Mouse (Mus musculus) yolk sac, embryonic 10.5 days (tissue): Measurements from ENCODE around the gene Dram1.

Experiments
- DNase-seq: peaks from one replicate; pipeline ENCODE4 v3.0.0-alpha.2; 2017; ENCODE audit warnings: low spot score

The Dram1 gene

GRCm38 (mm10) chr10:88351411-88352103, 27.3 kb downstream of the Dram1 start:
- DNase-seq, result no peak

GRCm38 (mm10) chr10:88350687-88351086, 28.2 kb downstream of the Dram1 start:
- DNase-seq, result no peak

DNA sequence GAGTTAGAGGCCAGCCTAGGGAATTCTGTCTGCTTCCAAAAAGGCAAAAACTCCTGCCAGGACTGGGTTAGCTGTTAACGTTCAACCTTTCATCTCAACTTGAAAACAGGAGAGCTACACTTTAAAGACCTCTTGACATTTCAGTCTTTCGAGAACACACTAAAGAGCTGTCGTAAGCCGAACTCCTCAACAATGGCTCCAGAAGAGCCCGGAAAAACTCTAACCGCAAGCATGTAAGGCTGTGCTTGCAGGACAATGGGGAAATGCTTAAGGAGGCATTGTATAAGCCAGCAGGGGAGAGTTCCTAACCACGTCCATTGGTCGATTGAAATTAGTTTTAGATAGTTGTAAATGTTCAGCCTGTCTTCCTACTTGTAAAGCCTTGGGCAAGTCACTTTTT, 29.1 kb downstream of the Dram1 start:
- no peak for DNase-seq

DNA sequence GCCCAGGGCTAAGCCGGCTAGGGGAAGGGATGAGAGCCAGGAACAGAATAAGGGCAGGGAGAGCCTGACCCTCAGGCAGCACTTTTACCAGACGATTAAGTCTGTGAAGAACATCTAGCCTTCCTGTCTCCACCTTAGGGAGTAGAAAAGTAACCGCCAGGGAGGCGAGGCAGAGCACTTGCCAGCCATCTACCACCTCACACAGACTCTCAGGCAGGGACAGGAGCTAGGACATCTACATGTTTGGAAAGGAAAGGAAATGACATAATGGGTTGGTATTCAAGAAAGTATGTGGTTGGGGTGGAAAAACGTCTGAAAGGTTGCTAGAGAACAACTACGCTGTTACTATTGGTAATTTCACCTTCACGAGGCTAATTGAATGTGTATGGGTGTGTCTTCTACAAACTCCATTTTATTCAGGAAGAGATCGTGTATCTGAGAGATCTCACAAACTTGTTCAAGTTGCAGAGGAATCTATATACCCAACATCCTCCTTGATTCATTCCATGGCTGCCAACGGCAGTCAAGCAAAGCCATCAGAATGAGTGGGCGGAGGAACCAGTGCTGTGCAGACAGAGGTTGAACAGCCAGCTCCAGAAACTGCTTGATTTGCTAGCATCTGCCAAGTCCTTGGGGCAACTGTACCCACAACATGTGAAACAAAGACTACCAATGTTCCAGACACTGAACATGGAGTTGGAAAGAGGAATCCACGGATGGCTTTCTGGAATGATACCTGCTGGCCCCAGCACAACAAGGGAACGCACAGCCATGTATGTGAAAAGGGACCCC, 32.2 kb downstream of the Dram1 start:
- DNase-seq, result no peak

DNA sequence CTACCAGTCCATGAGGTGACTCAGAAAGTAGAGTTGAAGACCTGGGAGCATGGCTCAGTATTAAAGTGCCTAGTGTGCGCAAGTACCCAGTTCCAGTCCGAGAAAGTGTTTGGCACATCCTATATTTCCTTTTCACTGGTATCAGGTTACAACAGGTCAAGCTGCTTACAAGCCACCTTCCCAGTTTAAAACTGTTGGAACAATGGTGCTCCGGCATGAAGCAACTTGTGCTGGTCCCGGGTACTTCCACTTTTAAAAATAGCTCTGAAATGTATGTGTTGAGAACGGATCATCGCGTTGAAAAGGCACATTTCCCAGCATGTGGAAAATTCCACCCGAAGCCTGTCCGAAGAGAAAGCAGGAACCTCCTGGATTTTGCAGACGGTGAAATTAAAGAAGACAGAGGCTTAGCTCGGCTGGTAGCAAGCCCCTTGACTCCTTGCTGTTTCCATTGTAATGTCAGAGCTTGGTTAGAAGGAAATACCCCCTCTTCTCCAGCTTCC, 32.9 kb downstream of the Dram1 start:
- DNase-seq, result no peak

DNA sequence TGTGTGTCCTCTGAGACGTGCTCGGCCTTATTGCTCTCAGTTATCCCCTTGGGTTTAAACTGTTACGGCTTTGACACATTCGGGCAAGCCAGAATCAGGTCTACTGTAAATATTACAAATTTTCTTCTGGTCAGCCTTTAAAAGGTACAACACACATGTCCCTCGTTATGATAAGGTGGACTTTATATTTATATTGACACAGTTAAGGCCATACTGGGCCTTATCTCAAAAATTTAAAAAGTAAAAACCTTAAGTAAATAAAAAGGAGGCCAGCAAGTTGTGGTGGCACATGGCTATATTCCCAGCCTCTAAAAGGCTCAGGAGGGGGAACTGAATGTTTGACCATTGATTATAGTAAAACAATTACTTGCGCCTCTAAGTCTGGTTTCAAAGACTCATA, 37.5 kb downstream of the Dram1 start:
- no peak for DNase-seq

DNA sequence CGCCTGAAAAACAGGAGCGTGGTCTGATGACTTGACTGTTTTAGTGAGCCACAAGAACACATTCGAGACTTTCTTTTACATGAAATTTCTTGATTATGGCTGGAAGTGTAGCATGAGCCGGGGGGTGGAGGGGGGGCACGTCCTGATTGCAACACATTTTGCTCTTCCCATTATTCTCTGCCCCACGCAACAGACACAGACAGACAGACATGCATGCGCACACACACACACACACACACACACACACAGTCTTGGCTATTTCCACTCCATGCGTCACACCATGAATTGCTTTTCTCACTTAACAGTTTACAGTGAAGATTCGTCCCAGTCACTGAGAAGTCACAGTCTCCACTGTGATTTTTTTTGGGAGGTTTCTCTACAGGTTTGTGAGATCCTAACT, 38.2 kb downstream of the Dram1 start:
- DNase-seq, result no peak

DNA sequence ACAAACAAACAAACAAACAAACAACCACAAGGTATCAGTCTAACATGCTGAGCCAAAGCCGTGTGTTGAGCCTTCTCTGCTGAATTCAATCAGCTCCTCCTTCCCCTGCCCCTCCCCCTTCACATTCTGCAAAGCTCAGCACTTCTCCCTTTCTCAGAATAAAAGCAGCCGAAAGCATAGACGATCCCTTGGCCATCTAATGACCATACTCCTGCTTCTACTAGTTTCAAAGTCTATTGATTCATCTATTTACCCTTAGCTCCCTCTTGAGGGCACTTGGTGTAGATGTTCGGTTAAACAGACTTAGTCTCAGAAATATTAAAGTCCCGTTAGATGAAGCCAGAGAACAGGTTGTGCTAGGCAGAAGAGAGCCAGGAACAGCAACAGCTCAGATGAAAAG, 48.2 kb downstream of the Dram1 start:
- DNase-seq, result no peak

DNA sequence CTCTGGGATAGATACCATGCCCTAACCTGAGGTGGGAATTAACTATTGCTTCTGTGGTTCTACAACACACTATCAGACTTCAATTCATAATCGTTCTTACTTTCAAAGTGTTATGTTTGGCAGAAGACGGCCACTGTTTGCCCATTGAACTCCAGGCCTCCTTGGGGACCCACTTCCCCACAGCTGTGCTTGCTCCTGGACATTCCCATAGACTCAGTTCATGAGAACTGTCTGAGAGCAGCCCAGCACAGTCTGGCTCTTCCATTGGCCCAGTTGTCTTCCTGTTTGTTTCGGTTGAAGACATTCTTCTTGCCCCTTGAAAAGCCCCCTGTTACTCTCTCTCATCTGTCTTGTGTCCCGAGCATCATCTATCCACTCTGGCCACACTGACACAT, 50.8 kb downstream of the Dram1 start:
- DNase-seq, result no peak

DNA sequence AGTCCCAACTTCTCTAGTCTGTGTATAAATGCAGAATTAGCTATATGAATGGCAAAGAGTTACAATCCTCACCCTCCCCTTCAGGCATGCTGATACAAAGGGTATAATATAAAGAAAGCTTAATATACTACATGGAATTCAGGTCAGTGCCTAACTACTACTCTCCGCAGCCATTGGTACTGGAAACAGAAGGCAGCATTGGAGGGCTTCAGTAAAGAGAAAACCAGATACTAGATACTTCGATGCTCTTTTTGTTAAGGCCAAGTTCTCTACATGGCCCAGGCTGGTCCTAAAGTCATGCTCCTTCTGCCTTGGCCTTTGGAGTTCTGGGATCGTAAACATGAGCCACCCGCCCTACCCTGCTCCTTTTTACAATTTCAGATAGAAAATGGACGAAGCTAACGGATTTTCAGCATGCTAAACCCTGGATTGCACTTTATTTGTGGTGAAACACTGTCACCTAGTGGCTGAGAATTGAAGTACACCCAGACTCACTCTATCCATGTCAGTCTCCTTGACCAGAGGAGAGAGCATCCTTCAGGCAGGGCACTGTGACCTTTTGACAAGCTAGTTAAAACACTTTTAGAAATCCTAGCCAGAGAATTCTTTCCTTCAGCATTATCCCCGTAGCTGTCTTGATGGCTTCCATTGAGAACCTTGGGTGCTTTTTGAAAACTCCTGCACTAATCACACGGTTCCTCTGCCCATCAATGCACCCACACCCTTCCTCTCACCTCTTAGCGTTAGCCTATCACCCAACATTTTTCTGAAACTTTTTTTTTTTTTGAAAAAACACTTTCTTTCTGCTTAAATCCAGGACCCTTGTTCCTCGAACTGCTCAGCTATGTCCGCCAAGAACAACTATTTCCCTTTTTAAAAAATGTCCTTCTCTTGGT, 51.5 kb downstream of the Dram1 start:
- DNase-seq, result peak; percentile 55

GRCm38 (mm10) chr10:88321739-88322138, 57.1 kb downstream of the Dram1 start:
- no peak for DNase-seq

GRCm38 (mm10) chr10:88320714-88321416, 58.0 kb downstream of the Dram1 start:
- peak; percentile 29 for DNase-seq

DNA sequence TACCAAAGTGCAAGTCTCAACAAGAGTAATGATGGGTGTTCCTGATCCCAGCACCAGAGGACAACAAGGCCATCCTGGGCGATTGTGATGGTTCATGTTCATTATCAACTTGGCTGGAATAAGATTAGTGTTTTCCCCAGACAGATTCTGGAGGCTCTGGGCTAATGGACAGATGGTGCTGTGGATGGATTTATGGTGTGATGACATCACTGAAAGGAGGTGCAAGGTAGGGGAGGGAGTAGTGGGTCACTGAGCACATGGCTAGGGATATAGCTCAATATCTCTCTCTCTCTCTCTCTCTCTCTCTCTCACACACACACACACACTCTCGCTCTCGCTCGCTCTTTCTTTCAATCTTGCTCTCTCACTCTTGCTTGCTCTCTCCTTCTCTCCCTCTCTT, 60.7 kb downstream of the Dram1 start:
- no peak for DNase-seq

- DNase-seq, result no peak
Observed at GRCm38 (mm10) chr10:88317151-88317550, 61.7 kb downstream of the Dram1 start.

DNA sequence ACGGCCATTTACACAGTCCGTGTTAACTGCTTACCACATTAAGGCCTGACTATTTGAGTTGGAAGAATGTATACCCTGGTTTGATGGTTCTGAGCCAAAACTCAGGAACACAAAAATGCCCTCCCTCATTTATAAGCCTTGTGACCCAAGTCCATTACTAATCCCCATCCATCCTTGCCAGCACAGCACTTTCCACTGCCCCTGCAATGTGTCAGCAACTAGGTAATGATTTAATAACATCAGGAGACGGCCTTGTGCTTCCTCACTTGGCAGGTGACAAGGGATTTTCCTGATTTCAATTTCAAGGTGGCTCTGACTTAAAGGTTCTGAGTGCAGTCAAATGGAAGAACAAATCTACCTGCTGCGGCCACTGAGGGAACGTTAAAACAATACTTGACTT, 64.0 kb downstream of the Dram1 start:
- DNase-seq, result no peak

GRCm38 (mm10) chr10:88309851-88310250, 69.0 kb downstream of the Dram1 start:
- DNase-seq, result no peak

DNA sequence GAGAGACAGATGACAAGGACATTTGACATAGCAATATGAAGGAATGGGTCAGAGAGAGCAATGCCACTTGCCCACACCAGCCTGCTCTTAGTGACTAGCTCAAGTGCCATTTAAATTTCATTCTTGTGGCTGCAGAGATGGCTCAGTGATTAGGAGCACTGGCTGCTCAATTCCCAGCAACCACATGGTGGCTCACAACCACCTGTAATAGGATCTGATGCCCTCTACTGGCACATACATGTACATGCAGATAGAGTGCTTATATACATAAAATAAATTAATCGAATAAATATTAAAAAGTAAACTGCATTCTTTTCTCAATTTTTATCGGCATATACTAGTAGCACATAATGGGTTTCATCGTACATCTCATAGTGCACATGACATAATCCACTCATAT, 72.6 kb downstream of the Dram1 start:
- DNase-seq, result no peak

DNA sequence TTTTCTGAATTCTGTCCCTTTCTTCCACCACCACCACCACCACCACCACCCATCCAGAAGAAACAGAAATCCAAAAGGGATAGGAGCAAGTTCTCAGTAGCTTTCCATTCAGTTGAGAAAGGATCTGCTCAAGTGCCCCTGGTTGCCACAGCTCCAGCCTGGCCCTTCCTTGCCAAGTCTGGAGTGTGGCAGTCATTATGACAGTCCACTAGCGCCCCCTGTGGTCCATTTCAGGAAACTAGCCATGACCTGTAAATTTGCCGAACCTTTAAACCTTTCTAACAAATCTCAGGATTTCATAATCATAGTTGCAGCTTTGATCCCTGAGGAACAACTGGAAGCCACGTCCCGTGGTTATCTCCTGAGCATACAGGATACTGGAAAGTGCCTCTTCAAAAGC, 74.6 kb downstream of the Dram1 start:
- peak; percentile 54 for DNase-seq

GRCm38 (mm10) chr10:88303079-88303478, 75.8 kb downstream of the Dram1 start:
- DNase-seq, result no peak

- DNase-seq, result peak; percentile 11
Observed at GRCm38 (mm10) chr10:88301802-88302470, 76.9 kb downstream of the Dram1 start.

DNA sequence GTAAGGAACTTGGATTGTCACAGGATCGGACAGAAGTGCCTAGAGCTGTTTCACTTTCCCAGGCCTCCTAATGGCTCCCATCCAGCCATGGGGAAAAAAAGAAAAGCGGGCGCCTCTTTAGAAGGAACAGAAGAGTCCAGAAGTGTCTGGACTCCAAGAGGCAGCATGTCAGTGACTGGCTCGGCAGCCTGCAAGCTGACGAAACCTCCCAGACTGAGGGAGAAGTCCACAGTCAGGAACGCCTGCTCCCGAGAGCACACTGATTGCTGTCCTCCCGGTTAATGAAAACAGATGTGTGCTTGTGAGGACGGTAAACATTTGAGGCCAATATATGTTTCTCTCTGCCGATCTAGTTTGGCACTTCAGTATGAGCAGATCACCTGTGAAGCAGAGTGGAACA, 81.9 kb downstream of the Dram1 start:
- no peak for DNase-seq
